Mouse (Mus musculus) left cerebral cortex, adult 9 months (tissue): ENCODE measurements around the gene Cenpm.

Experiments
- DNase-seq, 2 experiments: peaks; one replicate each; pipeline ENCODE4 v3.0.0; 2022; ENCODE audit warnings: low spot score in 2 of 2

Cenpm gene

GRCm38 (mm10) chr15:82243742-82244114, 820 bp downstream of the Cenpm start:
- no peak for DNase-seq

- no peak for DNase-seq
Observed at GRCm38 (mm10) chr15:82243311-82243710, 1.2 kb downstream of the Cenpm start.

- peak in 1 of 2 experiments; percentile 86 for DNase-seq
Observed at GRCm38 (mm10) chr15:82236565-82236964, 8.0 kb downstream of the Cenpm start.

GRCm38 (mm10) chr15:82235661-82236060, 8.9 kb downstream of the Cenpm start:
- no peak for DNase-seq

DNA sequence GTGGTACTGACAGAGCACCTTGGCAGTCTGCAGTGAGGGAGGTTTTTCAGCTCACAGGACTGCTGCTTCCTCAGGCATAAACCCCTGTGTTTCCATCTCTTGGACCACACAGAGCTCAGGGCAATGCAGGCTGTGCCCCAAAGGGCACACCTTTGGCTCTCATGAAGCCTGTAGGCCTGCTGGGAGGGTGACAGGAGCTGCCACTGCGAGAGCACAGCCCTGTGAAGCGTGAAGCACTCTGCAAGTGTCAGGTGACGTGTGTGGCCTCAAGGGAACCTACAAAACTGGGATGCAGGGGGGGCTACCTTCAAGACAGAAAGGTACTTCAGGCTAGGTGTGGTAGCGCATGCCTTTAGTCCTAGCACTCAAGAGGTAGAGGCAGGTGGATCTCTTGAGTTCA, 11.9 kb downstream of the Cenpm start:
- DNase-seq: no peak

- peak in 1 of 2 experiments; percentile 43 for DNase-seq
Observed at GRCm38 (mm10) chr15:82231591-82232378, 12.8 kb downstream of the Cenpm start.

DNA sequence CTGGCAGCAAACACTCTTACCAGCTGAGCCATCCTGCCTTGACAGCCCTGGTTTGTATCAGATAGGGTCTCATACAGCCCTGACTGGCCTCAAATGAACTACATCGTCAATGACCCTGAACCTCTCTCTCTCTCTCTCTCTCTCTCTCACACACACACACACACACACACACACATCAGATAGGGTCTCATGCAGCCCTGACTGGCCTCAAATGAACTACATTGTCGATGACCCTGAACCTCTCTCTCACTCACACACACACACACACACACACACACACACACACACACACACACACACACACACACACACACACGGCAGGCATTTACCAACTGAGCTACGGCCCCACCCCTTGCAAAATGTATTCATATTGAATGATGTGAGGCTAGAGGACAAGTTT, 13.4 kb downstream of the Cenpm start:
- DNase-seq: no peak

GRCm38 (mm10) chr15:82230098-82230611, 14.4 kb downstream of the Cenpm start:
- no peak for DNase-seq

- no peak for DNase-seq
Observed at GRCm38 (mm10) chr15:82229542-82230045, 15.0 kb downstream of the Cenpm start.

DNA sequence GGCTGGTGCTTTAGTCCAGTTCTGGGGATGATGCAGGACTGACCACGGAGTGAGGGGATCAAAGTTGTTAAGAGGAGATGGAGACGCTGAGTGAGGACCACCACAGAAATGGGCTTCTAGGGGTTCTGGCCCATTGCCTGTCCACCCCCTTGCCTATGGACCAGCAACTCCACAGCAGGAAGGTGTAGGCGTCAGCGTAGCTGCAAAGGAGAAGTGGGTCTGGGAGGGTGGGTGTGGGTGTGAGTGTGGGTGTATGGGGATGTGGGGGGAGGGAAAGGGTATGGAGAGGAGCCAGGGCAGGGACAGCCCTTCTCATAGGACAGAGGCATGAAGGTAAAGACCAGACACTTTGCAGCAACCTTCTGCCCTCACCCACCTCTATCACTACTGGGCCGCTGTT, 18.8 kb downstream of the Cenpm start:
- no peak for DNase-seq

DNA sequence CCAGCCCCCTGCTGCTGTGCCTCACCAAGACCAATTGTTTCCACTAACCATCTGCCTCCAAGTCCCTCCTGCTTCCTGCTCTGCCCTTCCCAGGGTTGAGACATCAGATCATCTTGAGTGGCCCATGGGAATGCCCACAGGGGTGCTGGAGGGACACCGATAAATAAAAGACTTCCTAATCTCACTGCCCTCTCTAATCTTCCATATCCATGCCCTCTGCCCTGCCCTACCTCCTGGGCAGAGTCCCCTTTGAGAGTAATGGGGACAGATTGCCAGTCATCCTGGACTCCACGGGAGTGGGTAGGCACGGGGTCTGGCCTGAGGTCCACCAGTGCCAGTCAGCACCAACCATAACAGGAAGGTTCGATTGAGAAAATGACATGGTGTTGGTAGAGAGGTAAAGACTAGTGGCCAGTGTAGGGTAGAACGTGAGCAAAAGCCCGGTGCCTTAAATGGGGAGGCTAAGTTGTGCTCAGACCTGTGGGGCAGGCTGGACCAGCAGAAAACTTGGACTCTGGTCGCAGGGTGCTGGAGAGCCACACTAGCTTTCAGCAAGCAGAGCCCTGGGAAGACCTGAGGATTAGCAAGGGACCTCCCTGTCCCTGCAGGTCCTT, 19.8 kb downstream of the Cenpm start:
- no peak for DNase-seq

DNA sequence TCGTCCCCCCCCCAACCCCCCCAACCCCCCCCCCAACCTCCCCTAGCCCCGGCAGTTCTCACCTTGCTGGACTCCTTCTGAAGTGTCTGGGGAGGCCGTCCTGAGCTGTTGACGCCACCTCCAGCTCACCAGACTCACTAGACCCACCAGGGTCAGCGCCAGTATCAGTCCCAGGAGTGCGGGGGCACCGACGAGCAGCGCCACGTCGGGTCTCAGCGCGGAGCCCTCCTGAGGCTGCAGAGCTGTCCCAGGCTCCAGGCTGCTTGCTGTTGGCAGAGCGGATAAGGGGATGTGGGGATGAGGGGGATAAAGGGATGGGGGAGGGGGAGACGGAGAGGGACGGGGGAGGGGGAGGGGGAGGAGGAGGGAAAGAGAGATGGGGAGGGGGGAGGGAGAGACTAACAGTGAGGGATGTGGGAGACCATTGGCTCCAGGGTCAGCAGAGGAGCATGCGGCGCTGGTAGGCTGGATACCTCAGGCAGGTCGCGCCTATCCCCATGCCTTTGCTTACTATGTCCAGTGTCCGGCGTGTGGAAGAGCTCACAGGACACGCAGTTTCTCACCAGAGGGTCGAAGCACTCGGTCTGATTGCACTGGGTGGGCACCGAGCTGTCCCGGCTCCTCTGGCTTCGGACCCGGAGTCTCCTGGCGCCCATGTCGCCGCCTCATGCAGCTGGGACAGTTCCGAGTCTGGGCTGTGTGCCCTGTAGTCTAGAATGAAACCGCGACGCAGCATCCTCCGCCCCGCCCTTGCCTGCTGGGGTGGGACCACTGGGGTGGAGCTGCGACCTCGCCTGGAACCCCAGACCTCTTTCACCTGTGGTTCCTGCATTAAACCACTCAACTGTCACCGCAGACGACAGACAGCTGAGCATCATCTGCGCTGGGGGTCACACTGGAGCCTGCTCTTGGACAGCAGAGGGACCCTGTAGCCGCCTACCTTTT, 20.6 kb downstream of the Cenpm start, which contains the start of gene Tnfrsf13c:
TSS of gene Tnfrsf13c (minus strand) at position 713 of the 945 bp plus-strand sequence.
- DNase-seq: no peak

- no peak for DNase-seq
Observed at GRCm38 (mm10) chr15:82223251-82223650, 21.3 kb downstream of the Cenpm start.

- no peak for DNase-seq
Observed at GRCm38 (mm10) chr15:82221104-82221860, 23.3 kb downstream of the Cenpm start.

DNA sequence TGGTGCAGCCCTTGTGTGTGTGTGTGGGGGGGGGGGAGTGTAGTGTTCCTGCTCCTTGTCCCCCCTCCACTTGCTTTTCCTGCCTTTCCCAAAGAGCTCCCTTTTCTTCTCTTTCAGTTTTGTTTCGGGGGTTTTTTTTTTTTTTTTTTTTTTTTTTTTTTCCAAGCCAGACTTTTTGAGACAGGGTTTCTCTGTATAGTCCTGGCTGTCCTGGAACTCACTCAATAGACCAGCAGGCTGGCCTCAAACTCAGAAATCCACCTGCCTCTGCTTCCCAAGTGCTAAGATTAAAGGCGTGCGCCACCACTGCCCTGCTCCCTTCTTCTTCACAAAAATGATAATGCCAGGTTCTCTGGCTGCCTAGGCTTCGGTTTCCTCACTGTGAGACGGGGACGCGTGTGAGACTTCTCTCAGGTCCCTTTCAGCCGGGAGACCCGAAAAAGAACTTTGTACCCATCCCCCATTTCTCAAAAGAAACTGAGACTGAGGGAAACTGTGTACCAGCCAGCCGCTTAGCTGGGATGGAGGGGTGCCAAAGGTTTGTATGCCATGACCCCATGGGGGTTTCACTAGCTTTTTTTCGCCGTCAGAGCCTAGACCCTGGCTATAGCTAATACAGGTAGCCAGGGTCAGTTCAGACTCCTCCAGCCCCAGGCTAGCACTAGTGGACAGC, 24.4 kb downstream of the Cenpm start:
- no peak for DNase-seq

DNA sequence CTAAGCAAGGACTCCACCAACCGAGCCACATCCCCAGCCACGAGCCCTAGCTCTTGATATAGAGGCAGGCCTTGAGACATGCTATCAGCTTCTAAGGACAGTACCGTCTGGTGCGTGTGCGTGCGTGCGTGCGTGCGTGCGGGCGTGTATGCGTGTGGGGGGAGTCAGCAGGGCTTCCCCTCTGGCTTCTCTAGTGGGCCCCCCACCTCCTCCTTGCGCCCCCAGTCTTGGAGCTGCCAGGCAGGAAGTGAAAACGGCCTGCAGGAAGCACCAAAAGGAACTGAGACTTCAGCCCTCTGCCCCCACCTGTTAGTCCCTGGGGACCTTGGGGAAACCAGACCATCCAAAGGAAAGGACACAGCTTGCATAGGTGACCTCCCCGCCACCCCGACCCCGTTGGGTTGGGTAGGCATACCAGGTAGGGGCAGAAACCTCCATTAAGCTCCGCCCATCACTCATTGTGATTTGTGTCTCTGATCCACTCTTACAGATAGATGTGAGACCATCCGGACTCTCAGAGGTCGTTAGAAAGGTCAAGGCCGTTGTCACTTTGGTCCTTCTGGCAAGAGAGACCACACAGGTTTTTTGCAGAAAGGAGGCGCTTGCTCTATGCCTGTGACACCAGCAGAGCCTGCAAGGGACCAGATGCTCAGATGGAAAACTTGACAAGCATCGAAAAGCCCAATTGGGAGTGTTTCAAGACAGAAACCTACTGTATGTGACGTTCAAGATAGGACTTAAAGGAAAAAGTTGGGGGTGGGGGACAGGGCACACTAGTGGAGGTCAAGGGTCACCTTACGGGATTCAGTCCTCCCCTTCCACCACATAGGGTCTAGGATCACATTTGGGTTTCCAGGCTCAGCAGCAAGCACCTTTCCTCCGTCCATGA, 25.5 kb downstream of the Cenpm start:
- DNase-seq: no peak

- DNase-seq: no peak
Observed at GRCm38 (mm10) chr15:82217980-82218379, 26.6 kb downstream of the Cenpm start.

GRCm38 (mm10) chr15:82217039-82217438, 27.5 kb downstream of the Cenpm start:
- DNase-seq: peak in 1 of 2 experiments; percentile 30

- DNase-seq: no peak
Observed at GRCm38 (mm10) chr15:82216142-82216827, 28.3 kb downstream of the Cenpm start.
